Mouse (Mus musculus) right cerebral cortex, postnatal 25 days (tissue): ENCODE results near the gene Dhx57.
"Not testable (repeated sequence)": the region's sequence is repeated elsewhere in the genome, so short reads cannot be mapped to it uniquely, and the experiment has no call there.

Experiments
- DNase-seq: peaks from one replicate; pipeline ENCODE4 v3.0.0; 2022

Gene Dhx57

GRCm38 (mm10) chr17:80290074-80290657 is at the start of gene Dhx57, which contains the start of gene Morn2:
Gene Dhx57 (minus strand): TSS chr17:80290476.
Gene Morn2 (plus strand): TSS chr17:80290203.
- peak; percentile 97 for DNase-seq

- DNase-seq: no peak
Measured at GRCm38 (mm10) chr17:80332386-80332785, 42.1 kb upstream of the Dhx57 start.

GRCm38 (mm10) chr17:80326431-80326830 is 36.2 kb upstream of the Dhx57 start:
- DNase-seq: no peak

- no peak for DNase-seq
Measured at GRCm38 (mm10) chr17:80325456-80325855, 35.2 kb upstream of the Dhx57 start.

- DNase-seq: no peak
Measured at GRCm38 (mm10) chr17:80324521-80324920, 34.2 kb upstream of the Dhx57 start.

- DNase-seq: no peak
Measured at GRCm38 (mm10) chr17:80323658-80324057, 33.4 kb upstream of the Dhx57 start.

GRCm38 (mm10) chr17:80323015-80323414 is 32.7 kb upstream of the Dhx57 start:
- no peak for DNase-seq

- DNase-seq: no peak
Measured at GRCm38 (mm10) chr17:80322228-80322627, 32.0 kb upstream of the Dhx57 start.

GRCm38 (mm10) chr17:80312405-80312804 is 22.1 kb upstream of the Dhx57 start:
- no peak for DNase-seq

- no peak for DNase-seq
Measured at GRCm38 (mm10) chr17:80311761-80312160, 21.5 kb upstream of the Dhx57 start.

GRCm38 (mm10) chr17:80307251-80307650 is 17.0 kb upstream of the Dhx57 start, which contains the start of gene Arhgef33:
Gene Arhgef33 (plus strand): TSS chr17:80307407.
- no peak for DNase-seq

GRCm38 (mm10) chr17:80298844-80299243 is 8.6 kb upstream of the Dhx57 start:
- DNase-seq: no peak

GRCm38 (mm10) chr17:80295258-80295657 is 5.0 kb upstream of the Dhx57 start:
- DNase-seq: no peak

GRCm38 (mm10) chr17:80291148-80291547 is 872 bp upstream of the Dhx57 start:
- DNase-seq: no peak

GRCm38 (mm10) chr17:80289280-80290073 is 799 bp downstream of the Dhx57 start:
- DNase-seq: no peak

- no peak for DNase-seq
Measured at GRCm38 (mm10) chr17:80288012-80288411, 2.3 kb downstream of the Dhx57 start.

GRCm38 (mm10) chr17:80284446-80284845 is 5.8 kb downstream of the Dhx57 start:
- DNase-seq: no peak

GRCm38 (mm10) chr17:80279340-80280070 is 10.8 kb downstream of the Dhx57 start:
- DNase-seq: no peak

- no peak for DNase-seq
Measured at GRCm38 (mm10) chr17:80278255-80278654, 12.0 kb downstream of the Dhx57 start.

- DNase-seq: not testable (repeated sequence)
Measured at GRCm38 (mm10) chr17:80270622-80271021, 19.7 kb downstream of the Dhx57 start.

GRCm38 (mm10) chr17:80268151-80268550 is 22.1 kb downstream of the Dhx57 start:
- DNase-seq: no peak

GRCm38 (mm10) chr17:80267065-80267464 is 23.2 kb downstream of the Dhx57 start:
- no peak for DNase-seq

GRCm38 (mm10) chr17:80255208-80255607 is 35.1 kb downstream of the Dhx57 start:
- DNase-seq: peak; percentile 13

- DNase-seq: no peak
Measured at GRCm38 (mm10) chr17:80254421-80254820, 35.9 kb downstream of the Dhx57 start.
